Mouse (Mus musculus) left cerebral cortex, postnatal 14 days (tissue): Measurements from ENCODE around the gene Cd38. TPM values are rescaled to one million over a fixed set of nuclear protein-coding genes. Genes with fewer than 3 reads are reported as not detected.
"Not testable (repeated sequence)": the region's sequence is repeated elsewhere in the genome, so short reads cannot be mapped to it uniquely, and the experiment has no call there.

Experiments used
- DNase-seq, 2 experiments: peaks; one replicate each; pipeline ENCODE4 v3.0.0; 2021 to 2022; ENCODE audit warnings: low spot score in 2 of 2, mixed read lengths in 1 of 2
- intact Hi-C: fragments of 180-260 bp; cut with DNase I; formaldehyde crosslinking; loops from one replicate; pipeline ENCODE4 v1.15.1; 2025
- total RNA-seq, 2 experiments: library from RNA; stranded (reverse); gene quantifications; 2 replicates each; pipeline ENCODE4 v1.2.3; 2021

Cd38 gene
- total RNA-seq, 2 experiments from 2014 or later: 3.5 to 3.8 TPM

DNA sequence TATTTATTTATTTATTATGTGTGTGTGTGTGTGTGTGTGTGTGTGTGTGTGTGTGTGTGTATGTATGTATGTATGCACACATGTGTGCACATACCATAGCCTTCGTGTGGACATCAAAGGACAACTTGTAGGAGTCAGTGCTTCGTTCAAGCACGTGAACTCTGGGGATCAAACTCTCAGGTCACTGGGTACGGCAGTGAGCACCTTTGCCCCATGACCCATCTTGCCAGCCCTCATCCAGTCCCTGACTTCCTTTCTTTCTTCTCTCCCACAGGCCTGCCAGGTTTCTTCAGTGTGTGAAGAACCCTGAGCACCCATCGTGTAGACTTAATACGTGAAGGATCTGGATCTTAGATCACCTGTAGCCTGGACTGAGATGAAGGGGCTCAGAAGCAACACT lies 41.7 kb downstream of the Cd38 start:
- DNase-seq: no peak
- intact Hi-C loops: no loop called here

DNA sequence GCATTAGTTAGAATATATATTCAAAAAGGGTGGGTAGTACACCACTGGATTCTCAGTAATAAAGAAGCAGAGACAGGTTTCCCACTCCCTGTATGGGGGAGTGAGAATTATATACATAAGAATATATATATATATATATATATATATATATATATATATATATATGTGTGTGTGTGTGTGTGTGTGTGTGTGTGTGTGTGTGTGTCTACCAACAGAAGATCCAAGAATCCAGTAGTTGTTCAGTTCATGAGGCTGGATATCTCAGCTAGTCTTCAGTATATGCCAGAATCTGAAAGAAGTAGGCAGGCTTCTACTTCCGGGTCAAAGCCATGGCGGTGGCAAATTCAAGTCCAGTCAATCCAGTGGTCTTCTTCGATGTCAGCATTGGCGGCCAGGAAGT lies 44.5 kb downstream of the Cd38 start, which contains the start of gene Gm7879:
TSS of gene Gm7879 (plus strand) at position 301 of the 400 bp plus-strand sequence.
- intact Hi-C loops: not testable (repeated sequence)

DNA sequence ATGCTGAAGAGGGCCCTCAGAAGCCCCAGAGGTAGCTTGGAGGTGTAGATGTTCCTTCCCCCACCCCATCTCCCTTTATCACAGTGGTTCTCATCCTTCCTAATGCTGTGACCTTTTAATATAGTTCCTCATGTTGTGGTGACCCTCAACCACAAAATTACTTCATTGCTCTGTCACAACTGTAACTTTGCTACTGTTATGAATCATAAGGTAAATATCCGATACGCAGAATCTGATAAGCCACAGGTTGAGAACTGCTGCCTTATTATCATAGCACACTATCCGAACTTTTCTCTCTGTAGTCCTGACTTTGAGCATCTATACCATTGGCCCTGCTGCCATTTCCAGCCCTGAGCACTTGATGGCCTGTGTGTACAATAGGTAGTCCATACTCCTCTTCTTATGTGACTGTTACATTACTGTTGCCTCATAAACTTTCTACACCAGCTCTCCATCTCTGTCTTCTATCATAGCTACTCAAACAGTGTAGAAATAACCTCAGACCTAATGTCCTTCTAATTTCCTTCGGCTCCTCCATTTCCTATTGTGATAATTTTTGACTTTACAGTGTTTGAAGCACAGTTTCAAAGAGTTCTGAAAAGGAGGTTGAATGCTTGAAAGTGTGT lies 47.0 kb downstream of the Cd38 start:
- intact Hi-C loops: no loop called here
- DNase-seq: no peak

More for the DNA sequence above, 44.5 kb downstream of the Cd38 start, which contains the start of gene Gm7879:
- not testable (repeated sequence) for DNase-seq

DNA sequence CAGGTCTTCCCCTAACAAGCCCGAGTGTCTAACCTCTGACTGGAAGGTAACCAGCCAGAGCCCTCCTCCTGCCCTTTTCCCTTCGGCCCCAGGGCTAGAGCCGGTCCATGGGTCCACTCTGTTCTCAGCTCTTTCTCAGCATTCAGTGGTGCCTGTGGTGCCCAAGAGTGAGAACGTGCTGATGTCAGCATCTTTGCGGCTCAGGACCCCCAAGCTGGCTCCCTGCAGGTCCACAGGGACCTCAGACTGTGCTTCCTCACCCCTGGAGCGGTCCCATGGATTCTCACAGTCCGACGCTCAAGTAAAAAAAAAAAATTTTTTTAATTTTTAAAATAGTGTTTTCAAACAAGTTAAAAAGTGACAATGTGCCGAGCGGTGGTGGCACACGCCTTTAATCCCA lies 53.5 kb downstream of the Cd38 start:
- DNase-seq: no peak

DNA sequence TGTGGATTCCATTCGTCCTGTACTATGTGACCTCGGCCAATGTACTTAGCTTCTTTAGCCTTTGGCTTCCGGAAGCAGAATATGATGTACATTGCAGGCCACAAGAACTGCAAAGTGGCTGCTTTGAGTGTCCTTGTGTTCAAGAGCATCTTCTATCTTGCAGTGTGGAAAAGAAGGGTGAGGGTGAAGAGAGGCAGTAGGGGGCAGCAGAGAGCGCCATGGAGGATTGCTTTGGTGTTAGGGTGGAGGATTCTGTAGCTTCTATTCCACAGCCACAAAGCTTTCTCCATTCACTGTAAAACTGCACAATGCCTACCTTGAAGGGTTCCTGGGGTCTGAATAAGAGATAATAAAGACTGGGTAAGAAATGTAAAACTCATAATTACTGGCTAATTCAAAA lies 55.6 kb downstream of the Cd38 start:
- DNase-seq: peak; percentile 34 to 66
- intact Hi-C loops: no loop called here

More for the DNA sequence above, 53.5 kb downstream of the Cd38 start:
- intact Hi-C loops: no loop called here

DNA sequence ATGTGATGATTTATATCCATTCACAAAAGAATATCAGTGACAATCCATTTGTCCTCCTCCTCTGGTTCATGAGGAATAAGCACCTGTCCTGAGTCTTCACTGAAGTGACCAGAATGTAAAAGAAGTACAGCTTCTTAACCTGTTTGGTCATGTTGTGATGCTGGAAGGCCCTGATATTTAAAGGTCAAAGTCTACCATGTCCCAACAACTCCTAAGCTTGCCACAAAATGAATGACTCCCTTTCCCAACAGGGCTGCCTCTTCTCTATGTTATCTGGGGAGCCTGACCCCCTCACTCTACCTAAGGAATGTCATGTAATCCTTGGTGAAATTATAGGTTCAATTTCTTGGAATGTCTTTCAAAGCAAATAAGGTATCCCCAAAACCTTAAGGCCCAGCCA lies 59.4 kb downstream of the Cd38 start:
- no peak for DNase-seq
- intact Hi-C loops: loop anchor here (5.0 kb wide), 1 partner anchor 60 kb away; no protein-coding TSS in a partner anchor

DNA sequence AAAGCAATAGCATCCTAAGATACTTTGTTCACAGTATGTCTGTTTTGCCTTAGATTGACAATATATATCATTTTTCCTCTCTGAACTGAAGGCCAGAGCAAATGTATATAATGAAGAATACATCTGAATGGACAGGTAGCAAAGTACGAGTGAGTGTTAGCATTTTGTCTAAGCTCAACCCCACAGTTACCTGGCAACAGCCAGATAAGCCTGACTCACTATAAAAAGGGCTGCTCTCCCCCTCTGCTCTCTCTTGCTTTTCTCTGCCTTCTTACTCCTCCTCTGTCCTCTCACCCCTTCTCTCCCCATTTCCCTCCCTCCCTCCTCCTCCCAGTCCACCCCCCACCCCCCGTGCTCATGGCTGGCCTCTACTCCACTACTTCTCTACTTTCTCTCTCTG lies 64.9 kb downstream of the Cd38 start:
- intact Hi-C loops: no loop called here
- no peak for DNase-seq

DNA sequence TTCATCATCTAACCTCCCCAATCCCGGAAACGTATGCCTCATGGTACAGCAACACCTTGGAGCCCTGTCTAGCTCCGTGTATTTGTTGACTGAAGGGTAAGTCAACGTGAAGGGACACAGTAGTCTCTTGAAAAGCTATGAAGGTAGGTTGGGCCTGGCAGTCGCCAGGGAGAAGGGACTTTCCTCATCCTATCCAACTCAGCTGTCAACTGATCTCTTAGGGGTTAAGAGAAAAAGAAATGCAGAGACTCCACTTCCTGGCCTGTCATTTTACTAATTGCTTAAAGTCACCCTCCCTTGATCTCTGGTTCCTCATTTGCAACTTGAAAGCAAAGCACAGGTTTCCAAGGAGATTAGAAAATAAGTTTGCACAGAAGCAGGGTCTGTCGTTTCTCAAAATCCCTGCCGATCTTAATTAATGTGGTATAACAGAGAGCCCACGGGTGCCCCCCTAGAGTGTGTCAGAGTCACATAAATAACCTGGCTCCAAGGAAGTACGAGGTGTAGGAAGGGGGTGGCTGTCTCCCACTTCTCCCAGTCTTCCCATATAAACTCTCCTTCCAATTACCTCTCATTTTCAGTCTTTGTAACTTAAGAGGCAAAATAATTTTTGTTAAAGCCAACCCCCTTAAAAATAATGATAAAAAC lies 79.1 kb downstream of the Cd38 start:
- no peak for DNase-seq
- intact Hi-C loops: no loop called here

DNA sequence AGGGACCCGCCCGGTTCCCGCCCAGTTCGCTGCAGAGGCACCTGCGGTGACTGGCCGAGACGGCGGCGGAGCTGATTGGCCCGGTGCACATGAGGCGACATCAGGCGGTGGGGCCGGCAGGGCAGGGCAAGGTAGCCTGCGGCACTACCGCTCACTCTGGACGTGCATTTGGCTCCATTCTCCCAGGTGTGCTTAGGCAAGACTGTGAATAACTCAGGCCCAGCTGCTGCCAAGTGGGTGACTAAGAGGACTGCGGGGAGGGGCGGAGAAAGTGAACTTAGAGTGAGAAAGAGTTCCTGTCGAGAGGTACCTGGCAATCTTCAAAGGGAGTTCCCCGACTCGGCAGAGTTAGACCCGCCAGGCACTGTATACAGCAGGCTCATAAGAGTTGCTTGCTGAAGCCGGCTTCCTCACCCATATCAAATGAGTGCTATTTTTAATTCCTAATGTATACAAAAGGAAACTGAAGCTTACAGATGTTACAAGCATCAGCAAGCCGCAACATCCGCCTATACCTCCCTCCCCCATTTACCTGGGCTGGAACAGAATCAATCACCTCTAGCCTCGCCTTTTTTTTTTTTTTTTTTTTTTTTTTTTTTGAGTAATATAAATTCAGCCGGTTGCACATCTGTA lies 79.9 kb downstream of the Cd38 start:
- intact Hi-C loops: no loop called here
- peak; percentile 8 to 13 for DNase-seq

DNA sequence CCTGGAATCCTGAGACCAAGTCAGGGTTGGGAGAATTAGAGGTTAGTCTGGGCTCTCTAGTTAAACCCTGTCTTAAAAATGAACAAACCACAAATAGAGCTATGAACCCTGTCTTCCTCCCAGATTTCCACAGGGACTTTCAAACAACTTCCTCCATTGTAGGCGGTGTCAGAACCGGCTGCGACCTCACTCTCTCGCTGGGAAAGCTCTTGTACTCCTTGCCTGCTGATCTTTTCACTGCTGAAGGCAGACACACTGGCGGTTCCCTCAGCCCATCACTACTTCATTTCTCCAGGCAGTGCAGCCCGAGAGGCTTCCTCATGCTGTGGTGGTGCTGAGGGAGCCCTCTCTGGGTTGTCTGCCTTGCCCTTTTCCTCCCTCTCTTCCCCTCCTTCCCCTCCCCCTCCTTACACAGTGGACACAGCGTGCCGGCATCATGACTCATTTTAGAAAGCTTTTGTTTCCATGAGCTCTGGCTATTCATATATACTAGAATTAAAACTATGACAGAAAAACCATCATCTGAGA lies 80.5 kb downstream of the Cd38 start:
- DNase-seq: no peak

DNA sequence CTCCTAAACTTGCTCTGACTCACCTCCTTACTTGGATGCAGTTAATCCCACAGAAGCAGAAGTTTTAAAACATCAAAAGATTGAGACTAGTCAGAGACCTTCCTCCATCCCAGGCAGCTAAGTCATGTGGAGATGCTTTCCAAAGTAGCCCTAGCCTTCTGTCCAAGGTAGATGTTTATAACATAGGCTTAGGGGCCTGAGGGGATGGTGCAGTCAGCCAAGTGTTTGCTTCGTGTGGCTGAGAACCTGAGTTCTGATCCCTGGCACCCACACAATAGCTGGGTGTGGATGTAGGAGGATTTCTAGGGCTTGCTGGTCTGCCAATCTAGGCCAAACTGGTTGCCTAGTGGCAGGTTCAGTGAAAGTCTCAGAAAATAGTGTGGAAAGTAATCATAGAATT lies 84.9 kb downstream of the Cd38 start:
- intact Hi-C loops: no loop called here
- no peak for DNase-seq

More for the DNA sequence above, 80.5 kb downstream of the Cd38 start:
- intact Hi-C loops: no loop called here

DNA sequence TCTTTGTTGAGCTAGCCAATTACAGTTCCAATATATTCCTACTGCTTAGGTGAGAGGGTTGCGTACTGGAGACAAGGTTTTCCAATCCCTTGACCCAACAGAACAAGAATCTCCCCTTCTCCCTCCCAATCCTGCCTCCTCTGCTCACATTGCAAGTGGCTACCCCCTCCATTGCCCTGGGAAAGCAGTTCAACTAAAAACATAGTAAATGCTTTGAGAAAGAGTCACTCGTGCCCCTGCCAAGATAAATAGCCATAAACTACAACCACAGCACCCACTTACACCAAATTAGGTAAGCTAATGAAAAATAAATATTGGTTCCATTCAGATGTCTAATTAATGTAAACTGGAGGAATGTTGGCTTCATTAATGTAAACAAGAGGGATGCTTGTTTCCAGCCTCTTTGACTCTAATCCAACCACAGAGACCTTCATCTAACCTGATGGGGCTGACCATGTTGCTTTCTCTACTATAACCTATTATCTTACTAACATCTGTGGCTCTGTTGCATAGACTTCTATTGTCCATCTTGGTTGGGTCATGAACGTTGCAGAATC lies 91.6 kb downstream of the Cd38 start:
- intact Hi-C loops: no loop called here
- no peak for DNase-seq

DNA sequence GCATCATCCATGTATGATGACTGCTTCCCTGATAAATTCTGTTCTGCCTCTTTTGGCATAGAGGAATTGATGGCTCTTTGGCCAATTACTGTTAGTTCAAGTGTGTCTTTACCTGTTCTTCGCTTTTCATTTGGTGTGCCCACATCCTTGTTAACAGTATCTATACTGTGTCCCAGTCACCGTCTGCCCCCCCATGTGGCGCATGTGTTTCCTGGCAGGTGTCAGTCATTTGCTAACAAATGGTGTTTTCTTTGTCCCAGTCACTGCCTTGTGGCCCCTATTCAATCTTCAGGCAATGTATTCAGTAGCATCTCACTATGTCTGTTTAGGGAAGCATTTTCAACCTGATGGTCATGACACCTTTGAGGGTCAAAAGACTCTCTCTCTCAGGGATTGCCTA lies 92.7 kb downstream of the Cd38 start:
- DNase-seq: no peak
- intact Hi-C loops: no loop called here

Other genes starting within 250 kb of the Cd38 start
- gene Cc2d2a, start 206.2 kb upstream of the Cd38 start, total RNA-seq: 10 to 100 TPM; 12.2 to 12.8 TPM
- under 1 TPM in 1 of 2 experiments, not detected in 1; 0.30 TPM for gene Bst1, start 49.7 kb upstream of the Cd38 start, total RNA-seq
- 10 to 100 TPM; 76.6 to 83.0 TPM for gene Fbxl5, start 46.9 kb upstream of the Cd38 start, total RNA-seq
- gene Gm7879, start 44.6 kb downstream of the Cd38 start, total RNA-seq: 10 to 100 TPM; 11.0 to 12.1 TPM
- 1 to 10 TPM; 5.5 to 6.8 TPM for gene Fgfbp1, start 113.2 kb downstream of the Cd38 start, total RNA-seq
- gene Prom1, start 233.5 kb downstream of the Cd38 start, total RNA-seq: 10 to 100 TPM; 14.9 to 15.1 TPM